Mouse (Mus musculus): ENCODE results near the gene Nfe2l1. TPM values are rescaled to one million over a fixed set of nuclear protein-coding genes. Genes with fewer than 3 reads are reported as not detected.
A peak's percentile ranks its signal among the peaks of the same experiment; 100 is the strongest.

Nfe2l1 gene
- polyA plus RNA-seq (2016; fragmentation: Nextera tagmentation; extraction: Ambion mirVana) = 72.8 and 76.0 TPM in 2 replicates

DNA sequence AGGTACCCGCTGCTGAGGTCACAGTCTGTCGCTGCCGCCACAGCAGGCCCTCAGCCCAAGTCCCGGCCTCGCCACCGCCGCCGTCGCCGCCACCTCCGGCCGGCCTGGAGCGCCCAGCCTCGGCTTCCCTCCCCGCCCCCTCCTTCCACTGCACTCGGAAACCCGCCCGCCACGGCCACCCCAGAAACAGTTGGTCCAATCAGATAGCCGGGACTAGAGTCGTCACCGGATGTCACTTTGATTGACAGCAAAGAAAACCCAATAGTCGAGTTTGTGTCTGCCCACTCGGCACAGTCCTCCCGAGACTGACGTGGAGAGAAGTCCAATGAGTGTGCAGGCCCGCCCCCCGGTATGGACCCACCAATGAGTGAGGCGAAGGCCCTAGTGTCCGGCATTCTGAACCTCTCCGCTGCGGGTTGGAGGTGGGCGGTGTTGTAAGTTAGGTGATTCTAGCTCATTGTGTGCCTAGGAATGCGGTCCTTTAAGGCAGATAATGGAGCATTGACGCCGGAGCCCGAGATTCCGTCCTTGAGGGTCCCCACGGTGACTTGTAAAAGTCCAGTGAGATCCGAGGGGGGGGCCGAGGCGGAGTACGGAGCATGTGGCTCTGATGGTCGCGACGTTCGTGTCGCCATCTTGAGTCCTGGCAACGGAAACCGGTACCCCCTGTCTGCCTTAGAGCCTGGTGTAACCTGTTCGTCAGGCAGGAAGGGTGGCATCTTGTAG lies at the start of gene Nfe2l1:
Gene Nfe2l1 (minus strand): TSS at position 156 of the 726 bp plus-strand sequence.
- peaks cover 46% of the 10 kb centered on the region for H3K4me1 ChIP-seq
- peak within 1 kb of the TSS; percentile 95 for H3K27ac ChIP-seq
- H3K4me2 ChIP-seq = peak within 1 kb of the TSS; percentile 87
- peak within 1 kb of the TSS; percentile 88 for H3K9ac ChIP-seq
- ATAC-seq (ENCODE audit: low FRiP score) = peak; percentile 99
- no peaks in the 10 kb centered on the region; the same call in 1 of the 2 replicates for H3K27me3 ChIP-seq
- H3K4me3 ChIP-seq (replicated peaks) = peak within 1 kb of the TSS; percentile 87
- no peaks in the 10 kb centered on the region for H3K9me3 ChIP-seq
- WGBS = under 1% methylated on average over 51 of the region's 51 CpGs
- H3K36me3 ChIP-seq (replicated peaks) = peaks cover 20% of the 10 kb centered on the region

DNA sequence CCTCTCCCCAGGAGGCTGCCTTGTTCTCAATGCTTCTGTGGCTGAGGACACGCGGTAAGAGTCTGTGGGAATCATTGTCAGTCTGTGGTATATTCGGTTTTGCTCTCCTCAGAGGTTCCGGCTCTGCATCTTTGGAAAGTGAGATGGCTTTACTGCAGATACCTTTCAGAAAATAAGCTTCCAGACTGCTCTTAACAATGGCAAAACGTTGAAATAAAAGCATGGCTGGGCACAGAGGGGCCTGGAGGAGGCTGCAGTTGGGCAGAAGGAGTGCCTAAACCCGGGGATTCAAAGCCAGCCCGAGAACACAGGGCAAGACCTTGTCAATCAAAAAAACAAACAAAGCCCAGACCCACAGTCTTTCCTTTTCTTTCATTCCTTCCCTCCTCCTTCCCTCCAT lies 49.6 kb upstream of the Nfe2l1 start:
- no peaks in the 10 kb centered on the region for H3K27me3 ChIP-seq
- no peak for ATAC-seq (ENCODE audit: low FRiP score)
- WGBS = 6% methylated on average over 7 of the region's 7 CpGs
- H3K36me3 ChIP-seq (replicated peaks) = no peaks in the 10 kb centered on the region
- H3K4me1 ChIP-seq = peaks cover 56% of the 10 kb centered on the region
- H3K9me3 ChIP-seq = no peaks in the 10 kb centered on the region
- H3K4me2 ChIP-seq = no peak overlapping the region
- H3K9ac ChIP-seq = 0 out of 2 replicates have a peak overlapping the region, but pooled peaks have one; percentile 25
- no peak overlapping the region for H3K4me3 ChIP-seq (replicated peaks)
- H3K27ac ChIP-seq = peak overlapping the region; percentile 100

DNA sequence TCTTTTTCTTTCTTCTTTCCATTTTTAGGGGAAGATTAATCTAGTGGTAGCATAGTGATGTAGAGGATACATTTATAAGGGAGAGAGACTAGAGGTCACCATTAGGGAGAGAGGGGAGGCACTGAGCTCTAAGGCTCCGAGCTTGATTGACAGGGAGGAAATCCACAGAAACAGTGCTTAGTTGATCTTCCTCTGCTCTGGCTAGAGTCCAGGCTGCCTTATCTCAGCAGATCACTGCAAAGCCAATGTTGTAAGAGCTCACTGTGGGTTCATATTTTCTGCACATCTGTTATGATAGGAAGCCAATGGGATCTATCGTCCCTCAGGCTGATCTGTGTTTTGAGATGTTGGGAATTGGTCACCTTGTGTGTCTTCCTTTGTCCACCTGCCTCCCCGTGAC lies 48.9 kb upstream of the Nfe2l1 start:
- H3K4me1 ChIP-seq = peaks cover 57% of the 10 kb centered on the region

DNA sequence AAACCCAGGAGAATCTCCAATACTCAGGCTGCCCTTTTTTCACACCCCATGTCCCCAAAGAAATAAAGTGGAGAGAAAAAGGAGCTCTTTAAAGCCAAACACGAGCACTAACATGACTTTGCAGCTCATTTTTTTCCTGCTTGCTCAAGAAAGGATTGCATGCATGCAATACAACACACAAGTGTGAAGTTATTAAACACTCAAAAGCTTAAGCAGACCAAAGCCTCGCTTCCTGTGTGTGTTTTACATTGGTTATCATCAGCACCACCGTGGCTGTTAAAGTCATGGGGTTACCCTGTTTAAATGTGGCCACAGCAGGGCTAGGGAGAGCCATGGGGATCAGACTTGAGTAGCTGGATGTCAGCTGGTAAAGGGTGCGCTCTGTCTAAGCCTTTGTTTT lies 47.3 kb upstream of the Nfe2l1 start:
- WGBS = 36% methylated on average over 4 of the region's 4 CpGs
- Histone ChIP-seq H3K4me3 (replicated peaks) (no peak overlapping the region), H3K27me3 (no peaks in the 10 kb centered on the region), H3K4me1 (peaks cover 73% of the 10 kb centered on the region), H3K36me3 (replicated peaks) (no peaks in the 10 kb centered on the region), H3K9ac (peak overlapping the region; percentile 63), H3K27ac (peak overlapping the region; percentile 100), H3K9me3 (no peaks in the 10 kb centered on the region), H3K4me2 (peak overlapping the region; percentile 44)
- no peak for ATAC-seq (ENCODE audit: low FRiP score)

More for the DNA sequence above, 48.9 kb upstream of the Nfe2l1 start:
- H3K9ac ChIP-seq = no peak overlapping the region
- no peaks in the 10 kb centered on the region for H3K27me3 ChIP-seq
- H3K4me2 ChIP-seq = no peak overlapping the region
- H3K27ac ChIP-seq = peak overlapping the region; percentile 100
- ATAC-seq (ENCODE audit: low FRiP score) = no peak
- no peaks in the 10 kb centered on the region for H3K9me3 ChIP-seq
- WGBS = 21% methylated on average over 3 of the region's 3 CpGs
- no peak overlapping the region for H3K4me3 ChIP-seq (replicated peaks)
- no peaks in the 10 kb centered on the region for H3K36me3 ChIP-seq (replicated peaks)

DNA sequence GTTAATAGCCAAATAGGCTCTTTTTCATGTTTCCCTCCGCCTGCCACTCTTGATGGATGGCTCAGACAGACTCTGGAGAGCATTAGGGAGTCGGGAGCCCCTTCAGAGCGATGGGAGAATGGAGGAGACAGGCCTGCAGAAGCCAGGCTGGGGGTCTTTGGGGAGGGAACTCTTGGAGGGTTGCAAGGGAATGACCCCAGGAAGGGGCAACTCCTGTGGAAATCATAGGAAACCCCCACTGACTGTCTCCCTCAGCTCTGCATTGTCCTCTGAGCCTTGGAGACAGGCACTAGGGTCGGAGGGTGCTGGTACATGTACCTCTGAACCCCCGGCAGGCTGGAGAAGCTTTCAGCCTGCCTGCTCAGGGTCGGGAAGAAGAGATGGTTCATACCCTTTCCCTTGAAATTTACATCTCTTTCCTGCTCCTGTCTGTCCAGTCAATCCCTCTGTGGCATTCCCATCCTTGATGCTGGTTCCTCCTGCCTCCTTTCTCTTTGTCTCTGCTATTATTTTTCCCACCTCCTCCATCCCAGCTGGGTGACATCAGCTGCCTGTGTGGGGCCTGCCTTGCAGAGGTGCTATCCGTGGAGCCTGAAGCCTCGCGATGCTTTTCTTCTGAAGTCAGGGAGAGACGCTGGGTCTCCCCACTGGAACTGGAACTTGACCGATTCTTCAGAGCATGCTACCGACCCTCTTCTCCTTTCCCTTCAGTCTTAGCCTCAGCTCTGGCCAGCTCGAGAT lies 46.7 kb upstream of the Nfe2l1 start:
- Histone ChIP-seq H3K4me1 (peaks cover 78% of the 10 kb centered on the region), H3K27ac (peak overlapping the region; percentile 100), H3K9me3 (no peaks in the 10 kb centered on the region), H3K4me3 (replicated peaks) (peak overlapping the region; percentile 23), H3K4me2 (peak overlapping the region; percentile 44), H3K9ac (peak overlapping the region; percentile 63), H3K36me3 (replicated peaks) (no peaks in the 10 kb centered on the region), H3K27me3 (no peaks in the 10 kb centered on the region)
- WGBS = 1% methylated on average over 13 of the region's 13 CpGs
- peak; percentile 73 for ATAC-seq (ENCODE audit: low FRiP score)

DNA sequence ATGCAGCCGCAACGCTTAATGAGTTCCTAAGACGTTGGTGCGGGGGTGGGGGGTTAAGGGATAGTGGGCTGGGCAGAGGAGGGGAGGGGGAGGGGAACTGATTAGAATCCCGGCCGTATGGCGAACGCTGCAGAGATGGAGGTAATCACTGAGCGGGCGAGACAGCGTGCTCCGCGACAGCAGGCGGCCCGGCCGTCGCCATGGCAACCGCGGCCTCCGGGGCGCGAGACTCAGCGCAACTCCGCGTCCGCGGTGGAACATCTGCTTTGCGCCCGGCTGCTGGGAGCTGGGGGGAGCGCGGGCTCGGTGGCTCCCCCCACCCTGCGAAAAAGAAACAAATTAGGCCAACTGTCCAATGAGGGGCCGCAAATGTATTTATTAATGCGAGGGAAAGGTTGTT lies 46.0 kb upstream of the Nfe2l1 start:
- Histone ChIP-seq H3K27me3 (no peaks in the 10 kb centered on the region), H3K4me2 (peak overlapping the region; percentile 44), H3K9ac (peak overlapping the region; percentile 56; the same call in 1 of the 2 replicates), H3K27ac (peak overlapping the region; percentile 100), H3K4me3 (replicated peaks) (peak overlapping the region; percentile 23), H3K4me1 (peaks cover 80% of the 10 kb centered on the region), H3K36me3 (replicated peaks) (no peaks in the 10 kb centered on the region), H3K9me3 (no peaks in the 10 kb centered on the region)
- peak; percentile 92 for ATAC-seq (ENCODE audit: low FRiP score)
- under 1% methylated on average over 35 of the region's 35 CpGs for WGBS

DNA sequence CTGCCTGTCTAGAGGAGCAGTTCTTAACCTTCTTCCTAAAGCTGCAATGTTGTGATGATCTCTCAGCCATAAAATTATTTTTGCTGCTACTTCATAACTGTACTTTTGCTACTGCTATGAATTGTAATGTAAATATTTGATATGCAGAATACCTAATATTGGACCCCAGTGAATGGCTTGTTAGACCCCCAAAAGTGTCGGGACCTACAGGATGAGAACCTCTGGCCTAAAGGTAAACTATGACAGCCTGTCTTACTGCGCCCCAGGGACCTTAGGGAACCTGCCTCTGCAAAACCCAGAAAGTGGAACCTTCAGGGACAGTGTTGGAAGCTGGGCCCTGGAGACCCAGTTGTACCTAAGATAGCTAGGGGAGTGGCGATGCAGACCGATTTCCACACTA lies 45.5 kb upstream of the Nfe2l1 start:
- peak overlapping the region; percentile 100 for H3K27ac ChIP-seq
- H3K27me3 ChIP-seq = no peaks in the 10 kb centered on the region
- no peak for ATAC-seq (ENCODE audit: low FRiP score)
- H3K9me3 ChIP-seq = no peaks in the 10 kb centered on the region
- H3K9ac ChIP-seq = peak overlapping the region; percentile 62; the same call in 1 of the 2 replicates
- WGBS = 2% methylated on average over 4 of the region's 4 CpGs
- H3K4me2 ChIP-seq = peak overlapping the region; percentile 44
- H3K4me1 ChIP-seq = peaks cover 80% of the 10 kb centered on the region
- H3K4me3 ChIP-seq (replicated peaks) = peak overlapping the region; percentile 10
- no peaks in the 10 kb centered on the region for H3K36me3 ChIP-seq (replicated peaks)

DNA sequence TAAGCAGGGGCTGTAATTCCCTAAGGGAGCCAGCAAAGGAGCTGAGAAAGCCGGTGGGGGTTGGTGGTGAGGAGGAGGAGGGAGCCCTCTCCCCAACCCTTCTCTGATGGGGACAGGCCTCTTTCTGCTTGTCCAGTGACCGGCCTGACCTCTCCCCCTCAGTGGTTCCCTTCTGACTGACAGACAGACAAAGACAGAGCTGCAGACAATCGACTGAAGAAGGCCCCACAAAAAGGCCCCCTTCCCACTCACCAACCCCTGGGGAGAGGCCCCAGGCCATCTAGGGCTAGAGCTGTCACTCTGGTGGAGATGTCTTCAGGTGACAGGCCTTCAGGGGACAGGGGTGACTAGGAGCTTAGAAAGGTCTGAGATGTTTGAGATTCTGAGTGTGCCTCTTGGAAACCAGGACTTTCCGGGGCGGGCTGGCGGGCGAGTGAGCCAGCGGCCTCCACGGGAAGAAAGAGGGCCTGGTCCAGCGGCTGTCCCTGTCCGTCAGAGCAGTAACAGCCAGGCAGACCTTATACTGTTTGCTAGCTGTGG lies 43.9 kb upstream of the Nfe2l1 start:
- H3K4me2 ChIP-seq = peak overlapping the region; percentile 46
- no peaks in the 10 kb centered on the region for H3K36me3 ChIP-seq (replicated peaks)
- no peaks in the 10 kb centered on the region for H3K9me3 ChIP-seq
- H3K27ac ChIP-seq = peak overlapping the region; percentile 100
- H3K27me3 ChIP-seq = no peaks in the 10 kb centered on the region
- H3K4me3 ChIP-seq (replicated peaks) = no peak overlapping the region
- peak overlapping the region; percentile 62 for H3K9ac ChIP-seq
- ATAC-seq (ENCODE audit: low FRiP score) = no peak
- peaks cover 72% of the 10 kb centered on the region for H3K4me1 ChIP-seq
- WGBS = 4% methylated on average over 11 of the region's 11 CpGs

DNA sequence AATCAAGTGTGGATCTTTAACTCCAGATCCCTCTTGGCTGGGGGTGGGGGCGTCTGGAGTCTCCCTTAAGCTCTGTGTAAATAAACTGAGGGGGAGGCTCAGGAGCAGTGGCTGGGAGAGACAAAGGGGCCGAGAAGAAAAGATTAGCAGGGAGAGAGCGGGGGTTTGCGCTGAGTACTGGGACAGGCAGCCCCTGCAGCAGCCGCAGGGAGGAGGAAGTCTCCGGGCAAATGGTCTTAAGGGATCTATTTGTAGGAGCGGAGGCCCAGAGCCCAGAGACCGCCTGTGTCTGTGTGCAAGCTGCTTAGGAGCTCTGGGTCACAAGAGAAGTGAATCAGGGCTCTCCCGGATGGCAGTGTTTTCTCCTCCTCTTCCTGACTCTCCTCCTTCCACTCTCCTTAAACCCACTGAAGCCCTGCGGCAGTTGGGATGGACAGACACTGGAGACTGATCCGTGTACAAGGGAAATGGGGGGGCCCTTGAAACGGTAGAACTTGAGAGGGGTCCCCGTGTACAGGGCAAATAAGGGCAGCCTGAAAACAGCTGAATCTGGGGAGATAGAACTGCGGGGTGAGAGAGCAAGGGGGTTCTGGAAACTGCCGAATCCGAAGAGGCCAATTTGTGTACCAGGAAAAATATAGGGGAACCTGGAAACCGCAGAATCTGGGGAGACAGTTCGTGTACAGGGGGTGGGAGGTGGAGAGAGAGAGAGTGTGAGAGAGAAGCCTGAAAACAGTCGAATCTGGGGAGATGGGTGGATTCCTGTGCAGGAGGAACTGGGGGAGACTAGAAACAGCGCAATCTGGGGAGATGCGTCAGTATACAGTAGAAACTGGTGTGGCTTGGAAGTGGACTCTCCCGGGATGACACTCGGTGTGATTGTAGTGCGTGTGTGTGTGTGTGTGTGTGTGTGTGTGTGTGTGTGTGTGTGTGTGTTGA lies 42.9 kb upstream of the Nfe2l1 start:
- H3K27me3 ChIP-seq = no peaks in the 10 kb centered on the region
- H3K4me1 ChIP-seq = peaks cover 62% of the 10 kb centered on the region
- peak; percentile 17 for ATAC-seq (ENCODE audit: low FRiP score)
- peak overlapping the region; percentile 46 for H3K4me2 ChIP-seq
- no peaks in the 10 kb centered on the region for H3K9me3 ChIP-seq
- WGBS = 2% methylated on average over 24 of the region's 24 CpGs
- peak overlapping the region; percentile 100 for H3K27ac ChIP-seq
- H3K36me3 ChIP-seq (replicated peaks) = no peaks in the 10 kb centered on the region
- H3K9ac ChIP-seq = peak overlapping the region; percentile 62
- peak overlapping the region; percentile 14 for H3K4me3 ChIP-seq (replicated peaks)

DNA sequence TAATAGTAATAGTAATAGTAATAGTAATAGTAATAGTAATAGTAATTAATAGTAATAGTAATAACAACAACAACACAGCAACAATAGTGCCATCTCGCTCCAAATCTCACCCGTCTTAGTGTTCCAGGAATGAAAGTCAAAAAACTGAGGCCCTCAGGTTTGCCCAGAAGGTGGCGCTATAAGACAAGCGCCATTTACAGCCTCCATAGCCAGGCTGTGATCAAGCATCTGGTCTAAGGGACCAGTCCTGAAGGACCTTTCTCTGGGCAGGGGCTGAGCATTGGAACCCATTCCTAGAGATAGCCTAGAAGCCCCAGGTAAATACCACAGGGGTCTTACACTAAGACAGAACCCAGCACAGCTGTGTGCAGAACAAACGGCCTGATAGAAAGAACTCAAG lies 37.4 kb upstream of the Nfe2l1 start:
- H3K9me3 ChIP-seq = no peaks in the 10 kb centered on the region
- H3K4me3 ChIP-seq (replicated peaks) = no peak overlapping the region
- no peaks in the 10 kb centered on the region for H3K36me3 ChIP-seq (replicated peaks)
- peaks cover 8% of the 10 kb centered on the region; the same call in 1 of the 2 replicates for H3K27me3 ChIP-seq
- H3K9ac ChIP-seq = 0 out of 2 replicates have a peak overlapping the region, but pooled peaks have one; percentile 33
- 10% methylated on average over 5 of the region's 5 CpGs for WGBS
- ATAC-seq (ENCODE audit: low FRiP score) = peak; percentile 58
- H3K4me1 ChIP-seq = peaks cover 38% of the 10 kb centered on the region
- no peak overlapping the region for H3K4me2 ChIP-seq
- no peak overlapping the region for H3K27ac ChIP-seq

DNA sequence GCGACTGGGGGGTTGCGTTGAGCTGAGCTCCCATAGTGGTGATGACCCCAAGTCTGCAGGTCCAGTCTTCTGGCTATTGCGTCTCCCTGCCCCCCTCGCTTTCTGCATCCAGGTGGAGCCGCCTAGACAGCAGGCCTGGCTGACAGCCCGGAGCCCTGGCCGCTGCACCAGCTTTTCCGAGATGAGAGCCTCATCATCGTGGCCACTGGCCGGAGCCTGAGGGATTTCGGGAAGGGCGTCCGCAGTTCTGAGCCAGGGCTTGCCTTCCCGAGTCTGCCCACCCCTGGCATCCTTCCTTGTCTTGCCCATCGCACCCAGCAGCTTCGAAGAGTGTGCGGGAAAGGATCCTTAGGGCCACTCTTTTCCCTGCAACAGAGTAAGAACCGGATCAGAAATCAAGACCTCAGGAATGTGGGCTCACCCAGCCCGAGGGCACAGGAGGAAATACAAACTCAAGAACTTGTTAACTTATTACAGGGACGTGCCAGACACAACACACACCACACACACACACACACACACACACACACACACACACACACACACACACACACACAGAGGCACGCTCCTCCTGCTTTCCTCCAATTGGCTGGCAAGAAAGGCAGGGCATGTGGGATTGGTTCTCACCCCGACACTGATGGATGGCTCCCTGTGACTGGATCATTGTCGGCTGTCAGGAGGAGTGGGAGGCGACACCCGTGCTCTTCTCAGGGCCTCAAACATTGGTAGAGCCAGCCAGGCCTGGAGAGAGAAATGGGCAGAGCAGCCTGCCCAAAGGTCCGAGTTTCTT lies 33.6 kb upstream of the Nfe2l1 start:
- WGBS = 17% methylated on average over 26 of the region's 26 CpGs
- H3K4me3 ChIP-seq (replicated peaks) = no peak overlapping the region
- H3K27me3 ChIP-seq = peaks cover 13% of the 10 kb centered on the region; the same call in 1 of the 2 replicates
- H3K9me3 ChIP-seq = no peaks in the 10 kb centered on the region
- peak overlapping the region; percentile 21; the same call in 1 of the 2 replicates for H3K9ac ChIP-seq
- H3K27ac ChIP-seq = 0 out of 2 replicates have a peak overlapping the region, but pooled peaks have one; percentile 26
- peak; percentile 65 for ATAC-seq (ENCODE audit: low FRiP score)
- peak overlapping the region; percentile 35 for H3K4me2 ChIP-seq
- H3K36me3 ChIP-seq (replicated peaks) = no peaks in the 10 kb centered on the region
- H3K4me1 ChIP-seq = peaks cover 44% of the 10 kb centered on the region

All from forebrain, embryonic 12.5 days (tissue).